Mouse (Mus musculus) forebrain, embryonic 12.5 days (tissue): Measurements from ENCODE around the gene Ppp1r27. TPM values are rescaled to one million over a fixed set of nuclear protein-coding genes. Genes with fewer than 3 reads are reported as not detected.
A peak's percentile ranks its signal among the peaks of the same experiment; 100 is the strongest.

Source experiments
- ATAC-seq: fragments of 200-750 bp; cut with Nextera tagmentation; 2 replicates; pipeline ENCODE4 v1.8.0; 2017; ENCODE audit warnings: moderate TSS enrichment; ENCODE audit not compliant: low FRiP score
- H3K27ac ChIP-seq: fragments of 300-500 bp; sonication (generic); 2 replicates; pipeline ENCODE4 v1.5.1; 2016; ENCODE audit warnings: mild to moderate bottlenecking
- H3K27me3 ChIP-seq: fragments of 300-500 bp; sonication (generic); 2 replicates; pipeline ENCODE4 v1.6.1; 2016; ENCODE audit warnings: mild to moderate bottlenecking
- H3K36me3 ChIP-seq: fragments of 300-500 bp; sonication (generic); replicated peaks from 2 replicates; pipeline ENCODE4 v1.6.1; 2016; ENCODE audit warnings: mild to moderate bottlenecking
- H3K4me1 ChIP-seq: fragments of 300-500 bp; sonication (generic); 2 replicates; pipeline ENCODE4 v1.6.1; 2016
- H3K4me2 ChIP-seq: fragments of 300-500 bp; sonication (generic); 2 replicates; pipeline ENCODE4 v1.6.1; 2016; ENCODE audit warnings: mild to moderate bottlenecking, moderate library complexity
- H3K4me3 ChIP-seq: fragments of 300-500 bp; sonication (generic); replicated peaks from 2 replicates; pipeline ENCODE4 v1.5.1; 2016; ENCODE audit warnings: mild to moderate bottlenecking
- H3K9ac ChIP-seq: fragments of 300-500 bp; sonication (generic); 2 replicates; pipeline ENCODE4 v1.6.1; 2016; ENCODE audit warnings: mild to moderate bottlenecking
- H3K9me3 ChIP-seq: fragments of 300-500 bp; sonication (generic); 2 replicates; pipeline ENCODE4 v1.6.1; 2016
- WGBS: fragments of 180-500 bp; shearing (Covaris S2); methylation state at CpG from one replicate; pipeline ENCODE4 v1.1.7; 2016; 5-methylcytosine and 5-hydroxymethylcytosine counted together
- polyA plus RNA-seq: library from polyadenylated mRNA; unstranded; fragments of >200 nt; fragmentation: Nextera tagmentation; extraction: Ambion mirVana; gene quantifications from 2 replicates; pipeline ENCODE4 v1.2.1, GENCODE M21; 2016

Gene Ppp1r27
- polyA plus RNA-seq, 1 experiment from 2014 or later, result not detected

DNA sequence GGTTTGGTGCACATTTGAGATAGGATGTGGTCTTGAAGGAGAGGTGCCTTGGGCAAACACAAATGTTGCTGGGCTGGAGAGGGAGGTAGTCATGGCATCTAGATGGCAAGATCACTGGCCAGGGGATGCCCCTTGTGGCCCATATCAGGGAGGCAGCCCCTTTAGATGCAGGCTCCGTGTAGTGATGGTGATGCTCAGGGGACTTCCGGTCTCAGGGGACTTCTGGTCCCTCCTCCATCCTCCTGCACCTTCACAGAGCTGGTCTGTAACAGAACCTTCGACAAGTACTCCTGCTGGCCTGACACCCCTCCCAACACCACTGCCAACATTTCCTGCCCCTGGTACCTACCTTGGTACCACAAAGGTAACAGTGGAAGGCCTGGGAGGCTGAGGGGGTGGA is 15.1 kb downstream of the Ppp1r27 start:
- peaks cover 46% of the 10 kb centered on the region for H3K27me3 ChIP-seq
- no peak for ATAC-seq
- H3K4me2 ChIP-seq, result no peak overlapping the region
- H3K36me3 ChIP-seq, result no peaks in the 10 kb centered on the region
- peaks cover 24% of the 10 kb centered on the region for H3K4me1 ChIP-seq
- WGBS, result 72% methylated on average over 3 of the region's 3 CpGs
- no peak overlapping the region for H3K9ac ChIP-seq
- H3K9me3 ChIP-seq, result no peaks in the 10 kb centered on the region
- H3K27ac ChIP-seq, result no peak overlapping the region
- H3K4me3 ChIP-seq, result no peak overlapping the region

- H3K9me3 ChIP-seq, result no peaks in the 10 kb centered on the region
- no peak for ATAC-seq
- no peak overlapping the region for H3K9ac ChIP-seq
- peaks cover 27% of the 10 kb centered on the region for H3K4me1 ChIP-seq
- no peak overlapping the region for H3K27ac ChIP-seq
- H3K4me3 ChIP-seq, result no peak overlapping the region
- peaks cover 53% of the 10 kb centered on the region for H3K27me3 ChIP-seq
- 85% methylated on average over 3 of the region's 3 CpGs for WGBS
- no peaks in the 10 kb centered on the region for H3K36me3 ChIP-seq
- no peak overlapping the region for H3K4me2 ChIP-seq
These were observed 15.8 kb downstream of the Ppp1r27 start for GRCm38 (mm10) chr11:120535145-120535544.

GRCm38 (mm10) chr11:120534093-120534492 is 16.8 kb downstream of the Ppp1r27 start:
- Histone ChIP-seq H3K36me3 (no peaks in the 10 kb centered on the region), H3K9me3 (no peaks in the 10 kb centered on the region), H3K4me2 (no peak overlapping the region), H3K4me3 (no peak overlapping the region), H3K27ac (no peak overlapping the region), H3K4me1 (peaks cover 16% of the 10 kb centered on the region), H3K9ac (no peak overlapping the region), H3K27me3 (peaks cover 63% of the 10 kb centered on the region)
- no peak for ATAC-seq
- WGBS, result 89% methylated on average over 8 of the region's 8 CpGs

- Histone ChIP-seq H3K27me3 (peaks cover 80% of the 10 kb centered on the region), H3K4me2 (no peak overlapping the region), H3K27ac (no peak overlapping the region), H3K4me1 (peaks cover 8% of the 10 kb centered on the region), H3K4me3 (no peak overlapping the region), H3K9ac (no peak overlapping the region), H3K9me3 (no peaks in the 10 kb centered on the region), H3K36me3 (no peaks in the 10 kb centered on the region)
- 27% methylated on average over 9 of the region's 9 CpGs for WGBS
- no peak for ATAC-seq
These were observed 19.3 kb downstream of the Ppp1r27 start for GRCm38 (mm10) chr11:120531646-120532045.

DNA sequence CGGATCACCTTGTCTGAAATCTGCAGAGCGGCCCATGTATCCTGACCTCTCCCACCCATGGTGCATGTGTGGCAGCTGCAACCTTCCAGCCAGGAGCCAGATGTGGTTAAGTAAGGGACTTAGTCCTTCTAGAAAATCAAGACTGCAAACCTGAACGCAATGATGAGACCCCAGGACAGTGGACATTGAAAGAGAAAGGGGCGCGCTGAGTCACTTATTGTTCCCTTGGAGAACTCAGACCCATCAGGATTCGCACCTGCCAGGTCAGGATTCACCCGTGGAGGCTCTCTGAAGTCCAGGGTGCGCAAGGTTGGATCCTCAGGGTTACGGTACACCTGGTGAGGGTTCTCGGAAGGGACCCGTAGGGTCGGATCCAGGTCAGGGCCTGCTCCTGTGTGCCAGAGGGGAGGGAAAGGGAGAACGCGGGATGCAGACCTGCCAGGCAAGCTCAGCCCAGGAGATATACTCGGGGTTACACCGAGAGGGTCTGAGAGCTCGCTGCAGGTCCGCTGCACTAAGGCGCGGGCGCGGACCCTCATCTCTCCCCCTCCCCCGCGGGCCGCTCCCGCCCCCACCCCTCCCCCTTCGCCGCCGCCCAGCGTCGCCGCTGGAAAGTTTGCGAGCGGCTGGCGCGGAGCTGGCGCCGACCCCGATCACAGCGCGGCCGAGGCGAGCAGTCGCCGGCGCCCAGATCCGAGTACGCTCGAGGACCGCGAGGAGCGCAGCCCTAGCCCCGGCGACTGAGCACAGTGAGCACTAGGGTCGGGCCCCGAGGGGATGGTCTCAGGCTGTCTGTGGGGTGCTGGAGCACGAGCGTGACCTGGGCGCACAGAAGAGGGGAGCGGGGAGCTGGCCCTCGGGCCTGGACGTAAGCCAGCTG is 20.6 kb downstream of the Ppp1r27 start, which contains the start of gene Gcgr:
Gene Gcgr, plus strand, starts transcription at position 615 of the 880 bp plus-strand sequence.
- WGBS, result 7% methylated on average over 59 of the region's 62 CpGs
- Histone ChIP-seq H3K27me3 (peaks cover 77% of the 10 kb centered on the region), H3K27ac (no peak within 1 kb of the TSS), H3K4me3 (peak within 1 kb of the TSS; percentile 38), H3K4me2 (peak within 1 kb of the TSS; percentile 57), H3K9ac (peak within 1 kb of the TSS; percentile 50), H3K4me1 (peaks cover 8% of the 10 kb centered on the region), H3K36me3 (no peaks in the 10 kb centered on the region), H3K9me3 (no peaks in the 10 kb centered on the region)
- ATAC-seq, result no peak; the same call in 1 of the 2 replicates

- 57% methylated on average over 4 of the region's 4 CpGs for WGBS
- Histone ChIP-seq H3K27ac (no peak overlapping the region), H3K9me3 (no peaks in the 10 kb centered on the region), H3K27me3 (peaks cover 66% of the 10 kb centered on the region), H3K9ac (no peak overlapping the region), H3K4me3 (no peak overlapping the region), H3K36me3 (no peaks in the 10 kb centered on the region), H3K4me2 (no peak overlapping the region), H3K4me1 (peaks cover 8% of the 10 kb centered on the region)
- ATAC-seq, result no peak
These were observed 22.0 kb downstream of the Ppp1r27 start for GRCm38 (mm10) chr11:120528903-120529302.

- Histone ChIP-seq H3K36me3 (no peaks in the 10 kb centered on the region), H3K9me3 (no peaks in the 10 kb centered on the region), H3K4me1 (peaks cover 8% of the 10 kb centered on the region), H3K4me2 (no peak overlapping the region), H3K27ac (no peak overlapping the region), H3K9ac (no peak overlapping the region), H3K4me3 (no peak overlapping the region), H3K27me3 (peaks cover 55% of the 10 kb centered on the region)
- WGBS, result 84% methylated on average over 9 of the region's 9 CpGs
- no peak for ATAC-seq
These were observed 23.1 kb downstream of the Ppp1r27 start for GRCm38 (mm10) chr11:120527690-120528354.

DNA sequence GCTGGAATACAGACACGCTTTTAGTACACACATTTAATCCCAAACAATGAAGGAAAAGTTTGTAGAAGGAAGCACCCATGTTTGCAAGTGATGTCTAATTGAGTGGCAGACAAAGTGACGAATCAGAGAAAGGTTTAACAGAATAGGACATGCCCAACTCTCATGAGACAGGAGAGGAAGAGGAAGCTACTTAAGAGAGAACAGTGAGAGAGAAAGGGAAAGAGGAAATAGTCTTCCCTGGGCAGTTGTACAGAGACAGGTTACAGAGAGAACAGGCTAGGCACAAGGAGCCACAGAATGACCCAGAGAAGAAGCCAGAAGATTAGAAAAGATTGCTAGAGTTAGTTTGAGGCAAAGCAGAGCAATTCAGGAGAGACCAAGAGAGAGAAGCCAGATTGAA is 25.0 kb downstream of the Ppp1r27 start:
- Histone ChIP-seq H3K9ac (no peak overlapping the region), H3K36me3 (no peaks in the 10 kb centered on the region), H3K27me3 (peaks cover 36% of the 10 kb centered on the region), H3K4me1 (peaks cover 8% of the 10 kb centered on the region), H3K9me3 (no peaks in the 10 kb centered on the region), H3K27ac (no peak overlapping the region), H3K4me2 (no peak overlapping the region), H3K4me3 (no peak overlapping the region)
- 81% methylated on average over 2 of the region's 2 CpGs for WGBS
- no peak for ATAC-seq

- H3K4me1 ChIP-seq, result no peaks in the 10 kb centered on the region
- H3K9ac ChIP-seq, result no peak overlapping the region
- H3K4me3 ChIP-seq, result no peak overlapping the region
- H3K36me3 ChIP-seq, result no peaks in the 10 kb centered on the region
- 88% methylated on average over 8 of the region's 8 CpGs for WGBS
- H3K27me3 ChIP-seq, result peaks cover 3% of the 10 kb centered on the region
- no peak overlapping the region for H3K27ac ChIP-seq
- no peak for ATAC-seq
- no peak overlapping the region for H3K4me2 ChIP-seq
- H3K9me3 ChIP-seq, result no peaks in the 10 kb centered on the region
These were observed 28.4 kb downstream of the Ppp1r27 start for GRCm38 (mm10) chr11:120522581-120522980.

DNA sequence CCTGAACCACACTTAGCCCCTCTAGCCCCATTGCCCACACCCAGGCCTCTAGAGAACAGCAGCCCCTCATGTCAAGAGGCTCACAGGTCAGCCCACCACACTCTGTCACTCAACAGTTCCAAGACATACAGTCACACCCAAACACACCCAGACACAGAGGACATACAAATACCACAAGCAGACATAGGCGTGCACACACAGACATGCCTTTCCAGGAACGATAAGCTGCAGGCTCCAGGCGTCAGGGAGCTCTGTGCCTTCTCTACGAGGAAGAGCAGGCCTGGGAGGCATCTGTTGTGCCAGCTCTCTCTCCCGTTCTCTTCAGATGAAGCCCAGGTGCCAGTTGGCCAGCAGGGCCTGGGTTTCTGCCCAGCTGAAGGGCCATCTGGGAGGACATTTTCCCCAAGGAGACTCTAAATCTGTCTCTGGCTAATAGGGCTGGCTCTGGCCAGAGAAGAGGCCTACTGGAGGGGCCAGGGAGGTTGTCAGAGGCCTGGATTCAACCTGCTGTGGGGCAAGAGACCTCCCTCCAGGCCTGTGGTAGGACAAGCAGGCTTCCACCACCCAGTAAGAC is 29.9 kb downstream of the Ppp1r27 start:
- H3K36me3 ChIP-seq, result no peaks in the 10 kb centered on the region
- 87% methylated on average over 5 of the region's 5 CpGs for WGBS
- ATAC-seq, result no peak
- no peak overlapping the region for H3K4me3 ChIP-seq
- H3K4me1 ChIP-seq, result no peaks in the 10 kb centered on the region
- H3K27me3 ChIP-seq, result 0 out of 2 replicates have a peak, but pooled peaks cover 3% of the 10 kb centered on the region
- no peak overlapping the region for H3K27ac ChIP-seq
- no peaks in the 10 kb centered on the region for H3K9me3 ChIP-seq
- no peak overlapping the region for H3K9ac ChIP-seq
- no peak overlapping the region for H3K4me2 ChIP-seq

GRCm38 (mm10) chr11:120520498-120520897 is 30.4 kb downstream of the Ppp1r27 start:
- H3K36me3 ChIP-seq, result no peaks in the 10 kb centered on the region
- no peak overlapping the region for H3K27ac ChIP-seq
- no peaks in the 10 kb centered on the region for H3K4me1 ChIP-seq
- no peak for ATAC-seq
- H3K4me3 ChIP-seq, result no peak overlapping the region
- no peak overlapping the region for H3K4me2 ChIP-seq
- H3K9ac ChIP-seq, result no peak overlapping the region
- 80% methylated on average over 9 of the region's 9 CpGs for WGBS
- H3K9me3 ChIP-seq, result no peaks in the 10 kb centered on the region
- H3K27me3 ChIP-seq, result 0 out of 2 replicates have a peak, but pooled peaks cover 4% of the 10 kb centered on the region

GRCm38 (mm10) chr11:120519738-120520137 is 31.2 kb downstream of the Ppp1r27 start:
- Histone ChIP-seq H3K9ac (no peak overlapping the region), H3K36me3 (no peaks in the 10 kb centered on the region), H3K4me3 (no peak overlapping the region), H3K27ac (no peak overlapping the region), H3K27me3 (0 out of 2 replicates have a peak, but pooled peaks cover 4% of the 10 kb centered on the region), H3K4me2 (no peak overlapping the region), H3K9me3 (no peaks in the 10 kb centered on the region), H3K4me1 (no peaks in the 10 kb centered on the region)
- WGBS, result 48% methylated on average over 9 of the region's 9 CpGs
- no peak for ATAC-seq
